Mouse (Mus musculus) adrenal gland, postnatal 36 days (tissue): ENCODE results near the gene Tekt5. TPM values are rescaled to one million over a fixed set of nuclear protein-coding genes. Genes with fewer than 3 reads are reported as not detected.
A peak's percentile ranks its signal among the peaks of the same experiment; 100 is the strongest.

Experiments
- DNase-seq, 2 experiments: peaks; one replicate each; pipeline ENCODE4 v3.0.0; 2021; ENCODE audit warnings: mixed read lengths in 1 of 2
- total RNA-seq, 2 experiments: library from RNA; stranded (reverse); gene quantifications; 2 replicates each; pipeline ENCODE4 v1.2.3; 2021

Tekt5 gene
- total RNA-seq, 2 experiments from 2014 or later, result not detected

- no peak for DNase-seq
These were observed 15.8 kb downstream of the Tekt5 start for GRCm38 (mm10) chr16:10379531-10379930.

- no peak for DNase-seq
These were observed 18.0 kb downstream of the Tekt5 start for GRCm38 (mm10) chr16:10377286-10377685.

- DNase-seq, result peak; percentile 79 to 84
These were observed 20.9 kb downstream of the Tekt5 start for GRCm38 (mm10) chr16:10374254-10375011.

GRCm38 (mm10) chr16:10372372-10372771 lies 22.9 kb downstream of the Tekt5 start:
- DNase-seq, result peak in 1 of 2 experiments; percentile 18

GRCm38 (mm10) chr16:10369996-10370395 lies 25.3 kb downstream of the Tekt5 start:
- DNase-seq, result no peak

- DNase-seq, result peak; percentile 36 to 43
These were observed 25.8 kb downstream of the Tekt5 start for GRCm38 (mm10) chr16:10369468-10369934.

GRCm38 (mm10) chr16:10366240-10367217 lies 28.8 kb downstream of the Tekt5 start:
- DNase-seq, result peak; percentile 13 to 20

GRCm38 (mm10) chr16:10365796-10366195 lies 29.5 kb downstream of the Tekt5 start:
- no peak for DNase-seq

- DNase-seq, result no peak
These were observed 32.2 kb downstream of the Tekt5 start for GRCm38 (mm10) chr16:10363061-10363460.

- DNase-seq, result no peak
These were observed 36.0 kb downstream of the Tekt5 start for GRCm38 (mm10) chr16:10359241-10359640.

- DNase-seq, result peak; percentile 10 to 29
These were observed 37.0 kb downstream of the Tekt5 start for GRCm38 (mm10) chr16:10358010-10358934.

GRCm38 (mm10) chr16:10355004-10355403 lies 40.3 kb downstream of the Tekt5 start:
- DNase-seq, result peak; percentile 61 to 79

GRCm38 (mm10) chr16:10351050-10351636 lies 44.1 kb downstream of the Tekt5 start:
- no peak for DNase-seq

- peak; percentile 44 to 54 for DNase-seq
These were observed 45.4 kb downstream of the Tekt5 start for GRCm38 (mm10) chr16:10349876-10350275.

- DNase-seq, result peak in 1 of 2 experiments; percentile 41
These were observed 45.9 kb downstream of the Tekt5 start for GRCm38 (mm10) chr16:10349436-10349835.

GRCm38 (mm10) chr16:10347551-10347950 lies 47.7 kb downstream of the Tekt5 start:
- DNase-seq, result peak; percentile 15 to 65

GRCm38 (mm10) chr16:10341110-10341509 lies 54.2 kb downstream of the Tekt5 start:
- DNase-seq, result no peak

- no peak for DNase-seq
These were observed 55.4 kb downstream of the Tekt5 start for GRCm38 (mm10) chr16:10339930-10340329.

- DNase-seq, result no peak
These were observed 56.7 kb downstream of the Tekt5 start for GRCm38 (mm10) chr16:10338601-10339000.

GRCm38 (mm10) chr16:10337422-10338197 lies 57.7 kb downstream of the Tekt5 start:
- no peak for DNase-seq
